Mouse (Mus musculus) forebrain, embryonic 14.5 days (tissue): Measurements from ENCODE around the gene Polr2m. TPM values are rescaled to one million over a fixed set of nuclear protein-coding genes. Genes with fewer than 3 reads are reported as not detected.
A peak's percentile ranks its signal among the peaks of the same experiment; 100 is the strongest.

Source experiments
- ATAC-seq: fragments of 200-750 bp; cut with Nextera tagmentation; 2 replicates; pipeline ENCODE4 v1.8.0; 2017; ENCODE audit warnings: mild to moderate bottlenecking, moderate library complexity
- DNase-seq: peaks from one replicate; pipeline ENCODE4 v3.0.0-alpha.2; 2015; ENCODE audit warnings: low spot score
- H3K27ac ChIP-seq: fragments of 300-500 bp; sonication (generic); 2 replicates; pipeline ENCODE4 v1.5.1; 2014; ENCODE audit warnings: low read depth, mild to moderate bottlenecking, control low read depth, low read length, moderate library complexity
- H3K27me3 ChIP-seq: fragments of 300-500 bp; sonication (generic); replicated peaks from 2 replicates; pipeline ENCODE4 v1.6.1; 2014; ENCODE audit warnings: low read length, control low read depth, mixed read lengths; ENCODE audit not compliant: control insufficient read depth, insufficient read depth
- H3K36me3 ChIP-seq: fragments of 300-500 bp; sonication (generic); 2 replicates; pipeline ENCODE4 v1.6.1; 2014; ENCODE audit warnings: low read length, control low read depth; ENCODE audit not compliant: control insufficient read depth, insufficient read depth
- H3K4me1 ChIP-seq: fragments of 300-500 bp; sonication (generic); 2 replicates; pipeline ENCODE4 v1.6.1; 2014; ENCODE audit warnings: antibody characterized with exemption, low read length, control low read depth; ENCODE audit not compliant: control insufficient read depth, insufficient read depth
- H3K4me2 ChIP-seq: fragments of 300-500 bp; sonication (generic); 2 replicates; pipeline ENCODE4 v1.6.1; 2014; ENCODE audit warnings: mild to moderate bottlenecking, control low read depth, low read length
- H3K4me3 ChIP-seq: fragments of 300-500 bp; sonication (generic); 2 replicates; pipeline ENCODE4 v1.5.1; 2014; ENCODE audit warnings: low read depth, low read length, control low read depth
- H3K9ac ChIP-seq: fragments of 300-500 bp; sonication (generic); 2 replicates; pipeline ENCODE4 v1.6.1; 2014; ENCODE audit warnings: mild to moderate bottlenecking, low read length, control low read depth, moderate library complexity
- H3K9me3 ChIP-seq: fragments of 300-500 bp; sonication (generic); replicated peaks from 2 replicates; pipeline ENCODE4 v1.6.1; 2016; ENCODE audit warnings: low read length, control low read depth, mixed read lengths; ENCODE audit not compliant: control insufficient read depth
- WGBS: fragments of 180-500 bp; shearing (Covaris S2); extraction: QIAGEN DNeasy Blood & Tissue Kit; methylation state at CpG from one replicate; pipeline ENCODE4 v1.1.7; 2014; 5-methylcytosine and 5-hydroxymethylcytosine counted together
- polyA plus RNA-seq: library from polyadenylated mRNA; unstranded; fragments of >200 nt; fragmentation: Nextera tagmentation; extraction: Ambion mirVana; gene quantifications from 2 replicates; pipeline ENCODE4 v1.2.1, GENCODE M21; 2014

The Polr2m gene
- 268 and 289 TPM in 2 replicates for polyA plus RNA-seq

GRCm38 (mm10) chr9:71485475-71486094 is at the start of gene Polr2m:
Gene Polr2m, minus strand, starts transcription at chr9:71485935.
- ATAC-seq (peak; percentile 99), DNase-seq (peak; percentile 97)
- WGBS = under 1% methylated on average over 69 of the region's 70 CpGs

DNA sequence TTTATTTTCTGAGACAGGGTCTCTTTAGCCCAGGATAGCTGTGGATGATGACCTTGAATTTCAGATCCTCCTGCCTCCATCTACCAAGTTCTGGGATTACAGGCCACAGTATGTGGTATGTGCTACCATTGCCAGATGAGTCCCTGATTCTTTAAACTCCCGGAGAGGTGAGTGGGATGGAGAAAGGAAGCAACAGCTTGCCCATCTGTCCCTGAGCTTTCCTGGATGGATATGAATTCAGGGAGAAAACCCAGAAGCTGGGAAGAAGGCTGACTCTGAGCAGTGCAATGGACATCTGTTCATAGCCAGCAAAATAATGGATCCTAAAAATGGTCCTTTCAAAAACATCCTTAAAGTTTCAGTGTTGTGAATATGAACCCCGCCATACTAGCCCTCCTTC is 49.3 kb upstream of the Polr2m start:
- H3K4me2 ChIP-seq = no peak overlapping the region
- ATAC-seq (no peak), DNase-seq (no peak)
- H3K27me3 ChIP-seq = no peaks in the 10 kb centered on the region
- H3K36me3 ChIP-seq = no peaks in the 10 kb centered on the region
- H3K27ac ChIP-seq = no peak overlapping the region
- no peaks in the 10 kb centered on the region for H3K9me3 ChIP-seq
- no peaks in the 10 kb centered on the region for H3K4me1 ChIP-seq
- H3K9ac ChIP-seq = no peak overlapping the region
- 98% methylated on average over 2 of the region's 2 CpGs for WGBS
- no peak overlapping the region for H3K4me3 ChIP-seq

More at GRCm38 (mm10) chr9:71485475-71486094, at the start of gene Polr2m:
- Histone ChIP-seq H3K27ac (peak within 1 kb of the TSS; percentile 88), H3K36me3 (peaks cover 31% of the 10 kb centered on the region), H3K27me3 (0 out of 2 replicates have a peak, but pooled peaks cover 2% of the 10 kb centered on the region), H3K9me3 (no peaks in the 10 kb centered on the region), H3K4me1 (peaks cover 2% of the 10 kb centered on the region; the same call in 1 of the 2 replicates), H3K9ac (peak within 1 kb of the TSS; percentile 99), H3K4me3 (peak within 1 kb of the TSS; percentile 96), H3K4me2 (peak within 1 kb of the TSS; percentile 61)

DNA sequence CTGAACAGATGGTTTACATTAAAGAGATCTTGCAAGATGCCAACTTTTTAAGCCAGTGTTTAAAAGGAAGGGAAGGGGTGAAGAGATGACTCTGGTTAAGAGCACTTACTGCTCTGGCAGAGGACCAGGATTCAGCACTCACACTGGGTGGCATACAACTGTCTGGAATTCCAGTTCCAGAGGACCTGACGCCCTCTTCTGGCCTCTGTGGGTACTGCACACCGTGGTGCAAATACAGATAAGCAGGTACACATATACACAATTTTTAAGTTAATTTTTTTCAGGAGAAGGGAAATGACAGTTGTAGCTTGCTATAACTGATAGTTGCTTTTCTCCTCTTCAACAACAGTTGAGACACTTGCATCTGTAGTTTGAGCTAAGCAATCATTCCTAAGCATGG is 44.2 kb upstream of the Polr2m start:
- Histone ChIP-seq H3K4me2 (no peak overlapping the region), H3K27me3 (no peaks in the 10 kb centered on the region), H3K27ac (no peak overlapping the region), H3K9ac (no peak overlapping the region), H3K9me3 (no peaks in the 10 kb centered on the region), H3K36me3 (no peaks in the 10 kb centered on the region), H3K4me3 (no peak overlapping the region), H3K4me1 (no peaks in the 10 kb centered on the region)
- no peak for DNase-seq
- ATAC-seq = no peak
- WGBS = 77% methylated on average over 2 of the region's 2 CpGs

GRCm38 (mm10) chr9:71527438-71527837 is 41.7 kb upstream of the Polr2m start:
- no peak overlapping the region for H3K9ac ChIP-seq
- no peak overlapping the region for H3K4me3 ChIP-seq
- H3K27me3 ChIP-seq = no peaks in the 10 kb centered on the region
- no peaks in the 10 kb centered on the region for H3K4me1 ChIP-seq
- no peak overlapping the region for H3K27ac ChIP-seq
- DNase-seq (no peak), ATAC-seq (no peak)
- no peaks in the 10 kb centered on the region for H3K9me3 ChIP-seq
- H3K36me3 ChIP-seq = no peaks in the 10 kb centered on the region
- 82% methylated on average over 9 of the region's 9 CpGs for WGBS
- H3K4me2 ChIP-seq = no peak overlapping the region

DNA sequence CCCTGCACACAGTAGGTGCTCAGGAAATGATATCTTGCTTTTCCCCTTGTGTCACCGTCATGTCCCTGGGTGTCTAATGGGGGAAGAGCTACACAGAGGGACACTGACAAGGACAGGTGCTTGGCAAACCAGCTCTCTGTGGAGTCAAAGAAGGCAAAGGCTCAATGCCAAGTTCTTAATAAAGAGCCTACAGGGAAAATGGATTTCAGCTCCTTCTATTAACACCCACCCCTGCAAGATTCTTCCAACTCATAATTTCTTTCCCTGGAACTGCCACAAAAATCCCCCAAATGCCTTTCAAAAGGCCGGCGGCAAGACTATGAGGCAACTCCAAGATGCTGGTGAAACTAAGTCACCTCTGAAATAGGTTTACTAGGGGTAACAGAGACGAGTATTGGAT is 38.2 kb upstream of the Polr2m start:
- H3K36me3 ChIP-seq = no peaks in the 10 kb centered on the region

DNA sequence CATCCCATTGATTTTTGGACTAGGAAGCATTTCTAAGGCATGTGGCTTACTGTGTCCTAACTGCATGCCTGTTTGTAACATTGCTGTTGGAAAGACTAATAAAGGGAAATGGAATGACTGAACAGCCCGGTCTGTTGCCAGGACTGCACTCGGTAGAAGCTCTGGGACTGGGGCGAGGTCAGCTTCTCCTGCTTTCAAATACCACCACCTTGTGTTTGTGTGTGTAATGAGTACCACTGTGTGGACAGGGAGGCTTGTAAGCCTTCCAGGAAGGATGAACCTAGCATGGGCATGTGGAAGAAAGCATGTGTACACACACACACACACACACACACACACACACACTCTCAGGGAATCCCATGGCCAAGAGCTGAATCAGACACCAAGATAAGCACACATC is 34.1 kb upstream of the Polr2m start:
- no peak overlapping the region for H3K4me3 ChIP-seq
- H3K9ac ChIP-seq = no peak overlapping the region
- H3K27me3 ChIP-seq = no peaks in the 10 kb centered on the region
- no peaks in the 10 kb centered on the region for H3K36me3 ChIP-seq
- H3K4me1 ChIP-seq = no peaks in the 10 kb centered on the region
- no peak overlapping the region for H3K27ac ChIP-seq
- no peaks in the 10 kb centered on the region for H3K9me3 ChIP-seq
- H3K4me2 ChIP-seq = no peak overlapping the region
- DNase-seq (no peak), ATAC-seq (no peak)
- 82% methylated on average over 3 of the region's 3 CpGs for WGBS

More for the DNA sequence above, 38.2 kb upstream of the Polr2m start:
- Histone ChIP-seq H3K9ac (no peak overlapping the region), H3K27ac (no peak overlapping the region), H3K9me3 (no peaks in the 10 kb centered on the region), H3K4me1 (no peaks in the 10 kb centered on the region), H3K27me3 (no peaks in the 10 kb centered on the region), H3K4me3 (no peak overlapping the region), H3K4me2 (no peak overlapping the region)
- ATAC-seq (no peak), DNase-seq (no peak)
- 90% methylated on average over 4 of the region's 4 CpGs for WGBS

GRCm38 (mm10) chr9:71517487-71517886 is 31.8 kb upstream of the Polr2m start:
- Histone ChIP-seq H3K4me1 (no peaks in the 10 kb centered on the region), H3K27ac (no peak overlapping the region), H3K27me3 (no peaks in the 10 kb centered on the region), H3K9me3 (no peaks in the 10 kb centered on the region), H3K36me3 (no peaks in the 10 kb centered on the region), H3K4me3 (no peak overlapping the region), H3K4me2 (no peak overlapping the region), H3K9ac (no peak overlapping the region)
- ATAC-seq (no peak), DNase-seq (no peak)
- WGBS = 92% methylated on average over 4 of the region's 4 CpGs

DNA sequence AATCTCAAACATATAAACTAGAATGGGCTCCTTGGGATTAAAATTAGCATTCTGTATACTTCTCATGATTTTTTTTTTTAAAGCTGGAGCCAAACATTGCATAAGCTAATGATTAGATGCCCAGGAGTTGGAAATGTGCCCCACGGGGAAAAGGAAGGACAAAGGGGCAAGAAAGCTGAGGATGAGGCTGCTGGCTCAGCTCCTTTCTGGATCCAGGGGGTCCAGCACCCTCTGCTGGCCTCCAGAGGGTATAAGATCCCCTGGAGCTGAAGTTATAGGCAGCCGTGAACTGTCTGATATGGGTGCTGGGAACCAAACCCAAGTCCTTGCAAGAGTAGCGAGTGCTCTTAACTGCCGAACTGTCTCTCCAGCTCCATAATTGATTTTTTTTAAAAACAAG is 30.1 kb upstream of the Polr2m start:
- Histone ChIP-seq H3K9ac (no peak overlapping the region), H3K27me3 (no peaks in the 10 kb centered on the region), H3K27ac (no peak overlapping the region), H3K36me3 (no peaks in the 10 kb centered on the region), H3K9me3 (no peaks in the 10 kb centered on the region), H3K4me2 (no peak overlapping the region), H3K4me3 (no peak overlapping the region), H3K4me1 (no peaks in the 10 kb centered on the region)
- WGBS = 86% methylated on average over 4 of the region's 4 CpGs
- ATAC-seq (no peak), DNase-seq (no peak)

DNA sequence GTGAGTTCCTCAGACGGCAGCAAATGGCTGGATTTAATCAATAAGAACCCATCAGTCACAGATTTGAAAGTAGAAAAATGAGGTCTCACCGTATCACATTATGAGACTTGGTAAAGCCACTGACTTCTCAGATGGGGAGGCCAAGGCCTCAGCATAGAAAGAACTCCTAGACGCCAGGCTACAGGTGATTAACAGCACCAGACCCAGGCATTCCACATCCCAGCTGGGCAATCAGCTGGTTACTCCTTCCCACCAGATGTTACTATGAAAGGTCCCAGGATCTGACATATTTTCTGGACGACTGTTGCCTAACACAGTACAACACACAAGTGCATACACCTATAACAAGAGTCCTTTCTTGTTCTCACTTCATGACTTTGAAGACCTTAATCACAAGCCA is 27.8 kb upstream of the Polr2m start:
- Histone ChIP-seq H3K36me3 (no peaks in the 10 kb centered on the region), H3K27me3 (no peaks in the 10 kb centered on the region), H3K4me1 (no peaks in the 10 kb centered on the region), H3K4me3 (no peak overlapping the region), H3K27ac (no peak overlapping the region), H3K9me3 (no peaks in the 10 kb centered on the region), H3K4me2 (no peak overlapping the region), H3K9ac (no peak overlapping the region)
- WGBS = 91% methylated on average over 4 of the region's 4 CpGs
- ATAC-seq (no peak), DNase-seq (no peak)
